Mouse (Mus musculus): Measurements from ENCODE around the gene Nectin2.
"Not testable (repeated sequence)": the region's sequence is repeated elsewhere in the genome, so short reads cannot be mapped to it uniquely, and the experiment has no call there.

Gene Nectin2

GRCm38 (mm10) chr7:19691873-19692865 lies 58.1 kb downstream of the Nectin2 start, which contains the start of gene Apoc1:
Apoc1 (minus strand) TSS chr7:19692660.
- in situ Hi-C loops (cut with MboI; ENCODE audit: low sequenced_read_pairs), result no loop called here

DNA sequence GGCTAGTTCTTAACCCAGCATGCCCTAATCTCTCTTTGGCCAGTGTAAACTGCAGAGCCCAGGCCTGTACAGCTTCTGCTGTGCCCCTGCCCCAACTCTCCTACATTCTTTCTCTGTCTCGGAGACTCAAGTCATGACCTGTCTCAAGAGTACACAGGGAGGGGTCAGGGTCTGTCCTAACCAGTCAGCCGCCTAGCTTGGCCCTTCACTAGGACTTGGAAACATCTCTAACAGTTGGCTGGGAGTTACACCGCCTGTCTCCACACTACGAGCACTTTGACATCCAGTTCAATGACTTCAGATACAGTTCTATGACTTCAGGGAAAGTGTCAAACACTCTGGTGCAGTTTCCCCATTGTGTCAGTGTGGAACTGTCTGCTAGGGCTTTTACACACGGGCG lies 58.8 kb downstream of the Nectin2 start:
- in situ Hi-C loops (cut with MboI; ENCODE audit: low sequenced_read_pairs), result no loop called here

DNA sequence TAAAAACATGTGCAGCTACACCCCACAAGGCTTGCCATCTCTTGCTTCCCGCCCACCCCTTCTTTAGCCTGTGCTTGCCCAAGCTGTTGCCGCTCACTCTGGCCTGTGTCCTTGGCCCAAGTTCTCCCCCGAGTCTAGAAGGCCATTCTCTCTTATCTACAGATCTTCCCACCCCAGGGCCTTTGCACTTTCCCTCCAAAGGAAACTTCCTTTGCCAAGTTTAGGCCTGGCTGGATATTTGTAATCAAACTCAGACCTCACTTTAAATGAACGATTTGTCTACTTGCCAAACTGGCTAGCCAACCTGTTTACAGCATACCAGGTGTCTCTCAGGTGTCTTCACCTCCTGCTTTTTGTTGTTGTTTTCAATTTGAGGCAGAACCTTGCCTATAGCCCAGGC lies 59.4 kb downstream of the Nectin2 start:
- in situ Hi-C loops (cut with MboI; ENCODE audit: low sequenced_read_pairs), result no loop called here

GRCm38 (mm10) chr7:19688611-19689010 lies 61.7 kb downstream of the Nectin2 start:
- in situ Hi-C loops (cut with MboI; ENCODE audit: low sequenced_read_pairs), result no loop called here

GRCm38 (mm10) chr7:19688101-19688500 lies 62.2 kb downstream of the Nectin2 start:
- in situ Hi-C loops (cut with MboI; ENCODE audit: low sequenced_read_pairs), result no loop called here

- in situ Hi-C loops (cut with MboI; ENCODE audit: low sequenced_read_pairs), result not testable (repeated sequence)
Observed at GRCm38 (mm10) chr7:19686927-19687583, 63.2 kb downstream of the Nectin2 start.

- in situ Hi-C loops (cut with MboI; ENCODE audit: low sequenced_read_pairs), result no loop called here
Observed at GRCm38 (mm10) chr7:19686521-19686920, 63.8 kb downstream of the Nectin2 start.

DNA sequence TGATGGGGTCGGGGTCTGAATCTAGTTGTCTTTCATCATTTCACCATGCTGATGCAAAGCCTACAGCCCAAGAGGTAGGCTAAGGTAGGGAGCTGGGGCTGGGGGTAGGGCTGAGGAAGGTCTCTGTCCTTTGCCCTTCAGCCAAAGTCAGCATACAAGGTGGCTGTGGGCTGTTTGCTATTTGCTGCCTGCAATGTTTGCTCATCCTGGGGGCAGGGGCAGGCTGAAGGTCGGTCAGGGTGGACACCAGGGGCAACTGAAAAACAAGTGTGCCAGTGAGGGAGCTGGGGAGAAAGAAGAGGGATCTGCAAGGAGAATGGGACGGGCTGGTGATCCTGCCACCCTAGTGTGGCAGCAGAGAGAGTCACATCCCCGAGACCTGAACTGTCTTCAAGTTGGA lies 64.9 kb downstream of the Nectin2 start:
- in situ Hi-C loops (cut with MboI; ENCODE audit: low sequenced_read_pairs), result no loop called here

DNA sequence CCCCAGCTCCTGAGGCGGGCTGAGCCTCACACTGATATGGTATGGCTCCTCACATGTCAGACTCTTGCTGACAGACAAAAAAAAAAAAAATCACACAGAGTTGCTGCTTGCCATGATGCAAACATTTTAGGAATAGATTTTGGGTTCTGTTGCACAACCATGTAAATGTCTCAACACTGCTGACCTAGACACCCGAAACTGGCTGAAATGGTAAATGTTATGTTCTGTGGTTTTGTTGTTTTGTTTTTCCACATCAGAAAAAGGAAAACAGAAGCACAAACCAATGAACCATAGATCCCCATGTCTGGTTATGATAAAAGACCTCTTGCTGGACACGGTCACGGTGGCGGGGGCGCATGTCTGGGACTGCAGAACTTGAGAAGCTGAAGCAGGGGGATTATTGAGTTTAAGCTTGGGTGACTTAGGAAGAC lies 66.5 kb downstream of the Nectin2 start:
- in situ Hi-C loops (cut with MboI; ENCODE audit: low sequenced_read_pairs), result no loop called here

GRCm38 (mm10) chr7:19682979-19683378 lies 67.3 kb downstream of the Nectin2 start:
- in situ Hi-C loops (cut with MboI; ENCODE audit: low sequenced_read_pairs), result no loop called here

GRCm38 (mm10) chr7:19681202-19681694 lies 69.0 kb downstream of the Nectin2 start, which contains the start of the genes Gm44805 and Apoc4:
Gm44805 (minus strand) TSS chr7:19681423.
Apoc4 (minus strand) TSS chr7:19681479.
- in situ Hi-C loops (cut with MboI; ENCODE audit: low sequenced_read_pairs), result no loop called here

DNA sequence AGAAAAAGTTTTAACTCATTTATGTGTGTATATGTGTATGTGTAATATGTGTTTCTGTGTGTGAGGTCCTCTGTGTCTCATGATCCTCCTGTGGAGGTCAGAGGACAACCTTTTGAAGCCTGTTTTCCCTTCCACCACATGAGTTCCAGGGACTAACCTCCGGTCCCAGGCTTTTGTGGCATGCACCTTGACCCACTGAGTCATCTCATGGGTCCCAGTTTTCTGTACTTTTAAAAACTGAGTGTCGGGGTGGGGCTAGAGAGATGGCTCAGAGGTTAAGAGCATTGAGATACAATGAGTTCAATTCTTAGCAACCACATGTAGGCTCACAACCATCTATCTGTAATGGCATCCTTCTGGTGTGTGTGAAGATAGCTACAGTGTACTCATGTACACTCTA lies 69.6 kb downstream of the Nectin2 start:
- in situ Hi-C loops (cut with MboI; ENCODE audit: low sequenced_read_pairs), result no loop called here

DNA sequence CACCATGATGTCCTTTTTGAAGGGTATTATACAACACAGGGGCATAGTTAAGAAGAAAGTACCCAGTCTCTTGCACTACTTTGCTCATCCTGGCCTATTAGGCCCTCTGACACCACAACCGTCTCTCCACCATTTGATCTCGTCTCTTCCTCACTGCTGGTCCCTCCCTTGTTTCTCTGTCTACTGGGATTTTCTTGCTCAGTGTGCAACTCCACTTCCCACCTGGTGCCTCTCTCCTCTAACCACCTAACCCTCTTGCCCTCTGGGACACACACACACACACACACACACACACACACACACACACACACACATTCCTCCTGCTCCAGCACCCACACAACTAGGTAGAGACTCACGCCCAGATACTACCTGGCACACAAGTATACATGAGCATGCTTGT lies 71.4 kb downstream of the Nectin2 start:
- in situ Hi-C loops (cut with MboI; ENCODE audit: low sequenced_read_pairs), result no loop called here

- in situ Hi-C loops (cut with MboI; ENCODE audit: low sequenced_read_pairs), result no loop called here
Observed at GRCm38 (mm10) chr7:19677872-19678271, 72.4 kb downstream of the Nectin2 start, which contains the start of gene Apoc2. Apoc2 (minus strand) TSS chr7:19677941.

- in situ Hi-C loops (cut with MboI; ENCODE audit: low sequenced_read_pairs), result no loop called here
Observed at GRCm38 (mm10) chr7:19676662-19677061, 73.6 kb downstream of the Nectin2 start.

GRCm38 (mm10) chr7:19675824-19676223 lies 74.5 kb downstream of the Nectin2 start:
- in situ Hi-C loops (cut with MboI; ENCODE audit: low sequenced_read_pairs), result no loop called here

DNA sequence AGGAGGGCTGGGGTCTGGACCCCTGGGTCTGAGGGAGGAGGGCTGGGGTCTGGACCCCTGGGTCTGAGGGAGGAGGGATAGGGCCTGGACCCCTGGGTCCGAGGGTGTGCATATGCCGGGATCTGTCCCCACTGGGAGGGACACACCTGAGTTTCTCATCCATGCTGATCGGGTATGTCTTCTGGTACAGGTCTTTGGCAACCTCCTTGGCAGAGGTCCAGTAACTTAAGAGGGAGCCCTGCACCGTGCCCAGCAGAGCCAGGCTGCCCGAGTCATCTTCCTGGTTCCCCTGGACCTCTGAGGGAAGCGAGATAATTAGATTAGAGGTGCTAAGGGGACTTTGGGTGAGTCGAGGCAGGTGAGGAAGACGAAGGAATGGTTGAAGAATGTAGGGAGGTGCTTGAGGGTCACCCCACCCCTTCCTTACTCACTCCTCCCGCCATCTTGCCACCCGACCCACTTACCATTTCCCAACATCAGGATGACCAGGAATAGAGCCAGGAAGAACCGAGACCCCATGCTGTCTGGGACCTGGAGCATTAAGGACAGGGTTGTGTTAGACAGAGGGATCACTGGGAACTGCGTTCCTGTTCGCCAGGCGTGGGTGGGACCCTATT lies 77.1 kb downstream of the Nectin2 start:
- in situ Hi-C loops (cut with MboI; ENCODE audit: low sequenced_read_pairs), result no loop called here

GRCm38 (mm10) chr7:19671511-19671910 lies 78.8 kb downstream of the Nectin2 start:
- in situ Hi-C loops (cut with MboI; ENCODE audit: low sequenced_read_pairs), result no loop called here

DNA sequence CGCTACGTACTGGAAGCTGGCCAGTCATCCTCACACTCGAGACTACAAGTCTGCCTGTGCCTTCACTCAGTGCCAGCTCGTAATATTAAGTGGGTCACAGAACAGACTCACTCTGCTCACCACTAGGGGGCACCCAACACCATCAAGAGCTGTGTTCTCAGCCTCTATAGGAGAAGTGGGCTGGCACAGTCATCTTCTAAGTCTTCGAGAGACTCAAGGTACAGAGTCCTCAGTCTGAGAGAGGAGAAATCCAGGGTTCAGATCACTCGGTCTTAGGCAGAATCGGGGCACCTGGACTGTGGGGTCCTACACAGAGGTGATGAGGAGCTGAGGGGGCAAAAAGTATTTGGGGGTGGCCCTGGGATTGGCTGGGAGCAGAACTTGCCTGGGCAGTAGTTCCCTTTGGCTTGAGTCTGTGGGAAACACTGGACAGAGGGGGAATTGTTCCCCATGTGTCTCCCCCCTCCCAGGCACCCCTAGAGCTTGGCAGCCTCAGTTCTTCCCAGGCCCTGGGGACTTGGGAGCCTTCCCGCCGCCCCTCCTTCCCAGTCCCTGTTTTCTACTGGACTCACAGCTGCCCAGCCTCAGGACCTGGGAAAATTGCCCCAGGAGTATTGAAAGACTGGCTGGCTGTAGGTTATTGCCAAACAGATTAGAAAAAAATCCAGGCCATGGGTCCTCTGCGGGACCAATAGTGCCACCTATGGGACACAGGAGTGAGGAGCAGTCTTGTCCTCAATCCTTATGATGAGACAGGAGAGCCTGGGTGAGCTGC lies 81.1 kb downstream of the Nectin2 start:
- in situ Hi-C loops (cut with MboI; ENCODE audit: low sequenced_read_pairs), result loop anchor here (5.0 kb wide), 1 partner anchor 33 kb away; no protein-coding TSS in a partner anchor

- in situ Hi-C loops (cut with MboI; ENCODE audit: low sequenced_read_pairs), result loop anchor here (5.0 kb wide), 1 partner anchor 35 kb away; no protein-coding TSS in a partner anchor
Observed at GRCm38 (mm10) chr7:19667434-19667833, 82.8 kb downstream of the Nectin2 start.
